Mouse (Mus musculus) forebrain, embryonic 13.5 days (tissue): ENCODE results near the gene Kalrn. TPM values are rescaled to one million over a fixed set of nuclear protein-coding genes. Genes with fewer than 3 reads are reported as not detected.

ENCODE experiments used
- ATAC-seq: fragments of 200-750 bp; cut with Nextera tagmentation; 2 replicates; pipeline ENCODE4 v1.8.0; 2017
- H3K27ac ChIP-seq: fragments of 300-500 bp; sonication (generic); 2 replicates; pipeline ENCODE4 v1.5.1; 2015; ENCODE audit warnings: inconsistent platforms, mild to moderate bottlenecking, moderate library complexity
- H3K27me3 ChIP-seq: fragments of 300-500 bp; sonication (generic); 2 replicates; pipeline ENCODE4 v1.6.1; 2015; ENCODE audit warnings: mild to moderate bottlenecking, inconsistent platforms
- H3K36me3 ChIP-seq: fragments of 300-500 bp; sonication (generic); 2 replicates; pipeline ENCODE4 v1.6.1; 2015; ENCODE audit warnings: mild to moderate bottlenecking, inconsistent platforms; ENCODE audit not compliant: poor library complexity, severe bottlenecking
- H3K4me1 ChIP-seq: fragments of 300-500 bp; sonication (generic); 2 replicates; pipeline ENCODE4 v1.6.1; 2015; ENCODE audit warnings: inconsistent platforms
- H3K4me2 ChIP-seq: fragments of 300-500 bp; sonication (generic); 2 replicates; pipeline ENCODE4 v1.6.1; 2015; ENCODE audit warnings: inconsistent platforms, mild to moderate bottlenecking, moderate library complexity
- H3K4me3 ChIP-seq: fragments of 300-500 bp; sonication (generic); 2 replicates; pipeline ENCODE4 v1.5.1; 2015; ENCODE audit warnings: mild to moderate bottlenecking, inconsistent platforms
- H3K9ac ChIP-seq: fragments of 300-500 bp; sonication (generic); 2 replicates; pipeline ENCODE4 v1.6.1; 2015; ENCODE audit warnings: mild to moderate bottlenecking, inconsistent platforms
- H3K9me3 ChIP-seq: fragments of 300-500 bp; sonication (generic); replicated peaks from 2 replicates; pipeline ENCODE4 v1.6.1; 2016; ENCODE audit warnings: inconsistent platforms
- WGBS: fragments of 180-500 bp; shearing (Covaris S2); methylation state at CpG from one replicate; pipeline ENCODE4 v1.1.7; 2015; 5-methylcytosine and 5-hydroxymethylcytosine counted together
- polyA plus RNA-seq: library from polyadenylated mRNA; unstranded; fragments of >200 nt; fragmentation: Nextera tagmentation; extraction: Ambion mirVana; gene quantifications from 2 replicates; pipeline ENCODE4 v1.2.1, GENCODE M21; 2015

Gene Kalrn
- polyA plus RNA-seq, 1 experiment from 2014 or later = 31.5 TPM

GRCm38 (mm10) chr16:34110840-34111625 is 462.3 kb downstream of the Kalrn start:
- Histone ChIP-seq H3K4me3 (no peak overlapping the region), H3K9me3 (no peaks in the 10 kb centered on the region), H3K4me1 (peaks cover 4% of the 10 kb centered on the region; the same call in 1 of the 2 replicates), H3K27me3 (no peaks in the 10 kb centered on the region), H3K9ac (no peak overlapping the region), H3K36me3 (peaks cover 12% of the 10 kb centered on the region; the same call in 1 of the 2 replicates), H3K4me2 (no peak overlapping the region), H3K27ac (no peak overlapping the region)
- WGBS = 89% methylated on average over 7 of the region's 7 CpGs
- no peak for ATAC-seq

GRCm38 (mm10) chr16:34104427-34104826 is 468.9 kb downstream of the Kalrn start:
- Histone ChIP-seq H3K27ac (no peak overlapping the region), H3K4me3 (no peak overlapping the region), H3K9me3 (no peaks in the 10 kb centered on the region), H3K4me2 (no peak overlapping the region), H3K4me1 (no peaks in the 10 kb centered on the region), H3K9ac (no peak overlapping the region), H3K27me3 (no peaks in the 10 kb centered on the region), H3K36me3 (peaks cover 18% of the 10 kb centered on the region)
- WGBS = 85% methylated on average over 6 of the region's 6 CpGs
- ATAC-seq = no peak

- Histone ChIP-seq H3K27me3 (0 out of 2 replicates have a peak, but pooled peaks cover 3% of the 10 kb centered on the region), H3K9me3 (no peaks in the 10 kb centered on the region), H3K4me3 (no peak overlapping the region), H3K27ac (no peak overlapping the region), H3K4me2 (no peak overlapping the region), H3K4me1 (no peaks in the 10 kb centered on the region), H3K36me3 (peaks cover 16% of the 10 kb centered on the region), H3K9ac (no peak overlapping the region)
- no peak for ATAC-seq
- WGBS = 78% methylated on average over 5 of the region's 5 CpGs
Measured at GRCm38 (mm10) chr16:34102742-34103141, 470.6 kb downstream of the Kalrn start.

GRCm38 (mm10) chr16:34099795-34100194 is 473.5 kb downstream of the Kalrn start:
- WGBS = 79% methylated on average over 3 of the region's 3 CpGs
- Histone ChIP-seq H3K4me2 (no peak overlapping the region), H3K27ac (no peak overlapping the region), H3K9ac (no peak overlapping the region), H3K27me3 (peaks cover 15% of the 10 kb centered on the region), H3K4me3 (no peak overlapping the region), H3K36me3 (peaks cover 16% of the 10 kb centered on the region), H3K4me1 (peaks cover 14% of the 10 kb centered on the region), H3K9me3 (no peaks in the 10 kb centered on the region)
- ATAC-seq = no peak

GRCm38 (mm10) chr16:34095548-34096141 is 477.7 kb downstream of the Kalrn start:
- Histone ChIP-seq H3K4me3 (peak overlapping the region; percentile 40), H3K9me3 (no peaks in the 10 kb centered on the region), H3K36me3 (0 out of 2 replicates have a peak, but pooled peaks cover 5% of the 10 kb centered on the region), H3K27ac (peak overlapping the region; percentile 65), H3K4me1 (peaks cover 34% of the 10 kb centered on the region), H3K4me2 (peak overlapping the region; percentile 71), H3K27me3 (peaks cover 32% of the 10 kb centered on the region), H3K9ac (peak overlapping the region; percentile 61)
- peak; percentile 64 for ATAC-seq
- WGBS = under 1% methylated on average over 34 of the region's 34 CpGs

GRCm38 (mm10) chr16:34095093-34095465 is 478.3 kb downstream of the Kalrn start:
- peak overlapping the region; percentile 40 for H3K4me3 ChIP-seq
- H3K4me2 ChIP-seq = peak overlapping the region; percentile 71
- ATAC-seq = peak; percentile 70
- no peaks in the 10 kb centered on the region for H3K9me3 ChIP-seq
- peak overlapping the region; percentile 70 for H3K27ac ChIP-seq
- WGBS = 0% methylated on average over 3 of the region's 3 CpGs
- 0 out of 2 replicates have a peak, but pooled peaks cover 5% of the 10 kb centered on the region for H3K36me3 ChIP-seq
- H3K4me1 ChIP-seq = peaks cover 36% of the 10 kb centered on the region
- peaks cover 32% of the 10 kb centered on the region for H3K27me3 ChIP-seq
- peak overlapping the region; percentile 61 for H3K9ac ChIP-seq

GRCm38 (mm10) chr16:34094446-34095092 is 478.8 kb downstream of the Kalrn start:
- peak overlapping the region; percentile 71 for H3K4me2 ChIP-seq
- H3K9me3 ChIP-seq = no peaks in the 10 kb centered on the region
- H3K4me3 ChIP-seq = peak overlapping the region; percentile 40
- peak overlapping the region; percentile 61 for H3K9ac ChIP-seq
- peak; percentile 71 for ATAC-seq
- H3K27me3 ChIP-seq = peaks cover 32% of the 10 kb centered on the region
- H3K4me1 ChIP-seq = peaks cover 41% of the 10 kb centered on the region
- peak overlapping the region; percentile 70 for H3K27ac ChIP-seq
- H3K36me3 ChIP-seq = 0 out of 2 replicates have a peak, but pooled peaks cover 5% of the 10 kb centered on the region
- under 1% methylated on average over 16 of the region's 16 CpGs for WGBS

- peak overlapping the region; percentile 71 for H3K4me2 ChIP-seq
- no peaks in the 10 kb centered on the region for H3K9me3 ChIP-seq
- peak overlapping the region; percentile 40 for H3K4me3 ChIP-seq
- 0 out of 2 replicates have a peak, but pooled peaks cover 5% of the 10 kb centered on the region for H3K36me3 ChIP-seq
- WGBS = 3% methylated on average over 14 of the region's 14 CpGs
- ATAC-seq = no peak
- peak overlapping the region; percentile 60 for H3K9ac ChIP-seq
- H3K4me1 ChIP-seq = peaks cover 41% of the 10 kb centered on the region
- peaks cover 32% of the 10 kb centered on the region for H3K27me3 ChIP-seq
- peak overlapping the region; percentile 70 for H3K27ac ChIP-seq
Measured at GRCm38 (mm10) chr16:34093734-34094445, 479.4 kb downstream of the Kalrn start.

- peaks cover 16% of the 10 kb centered on the region for H3K27me3 ChIP-seq
- 53% methylated on average over 8 of the region's 8 CpGs for WGBS
- peaks cover 39% of the 10 kb centered on the region for H3K4me1 ChIP-seq
- H3K36me3 ChIP-seq = 0 out of 2 replicates have a peak, but pooled peaks cover 3% of the 10 kb centered on the region
- H3K4me3 ChIP-seq = no peak overlapping the region
- no peak for ATAC-seq
- H3K27ac ChIP-seq = no peak overlapping the region; the same call in 1 of the 2 replicates
- H3K4me2 ChIP-seq = no peak overlapping the region
- no peaks in the 10 kb centered on the region for H3K9me3 ChIP-seq
- no peak overlapping the region for H3K9ac ChIP-seq
Measured at GRCm38 (mm10) chr16:34089528-34090095, 483.7 kb downstream of the Kalrn start.

- H3K9ac ChIP-seq = no peak overlapping the region
- no peak for ATAC-seq
- no peaks in the 10 kb centered on the region for H3K9me3 ChIP-seq
- H3K27me3 ChIP-seq = peaks cover 16% of the 10 kb centered on the region
- no peak overlapping the region for H3K4me2 ChIP-seq
- WGBS = 95% methylated on average over 3 of the region's 3 CpGs
- no peak overlapping the region for H3K27ac ChIP-seq
- H3K36me3 ChIP-seq = 0 out of 2 replicates have a peak, but pooled peaks cover 3% of the 10 kb centered on the region
- peaks cover 39% of the 10 kb centered on the region for H3K4me1 ChIP-seq
- H3K4me3 ChIP-seq = no peak overlapping the region
Measured at GRCm38 (mm10) chr16:34089022-34089421, 484.3 kb downstream of the Kalrn start.

- Histone ChIP-seq H3K4me1 (peaks cover 38% of the 10 kb centered on the region), H3K4me3 (no peak overlapping the region), H3K4me2 (no peak overlapping the region), H3K9ac (no peak overlapping the region), H3K27ac (no peak overlapping the region), H3K36me3 (0 out of 2 replicates have a peak, but pooled peaks cover 3% of the 10 kb centered on the region), H3K27me3 (peaks cover 12% of the 10 kb centered on the region), H3K9me3 (no peaks in the 10 kb centered on the region)
- 48% methylated on average over 4 of the region's 4 CpGs for WGBS
- ATAC-seq = no peak
Measured at GRCm38 (mm10) chr16:34088331-34088730, 485.0 kb downstream of the Kalrn start.
